Mouse (Mus musculus) frontal cortex, postnatal 25 days (tissue): ENCODE results near the gene Oscp1.

Source experiments
- DNase-seq, 2 experiments: peaks; one replicate each; pipeline ENCODE4 v3.0.0; 2022; ENCODE audit warnings: low spot score in 2 of 2

Oscp1 gene

GRCm38 (mm10) chr4:126058134-126058996 lies at the start of gene Oscp1:
TSS of gene Oscp1 (plus strand) at chr4:126058565.
- DNase-seq, result peak; percentile 78 to 86

GRCm38 (mm10) chr4:126017676-126018332 lies 40.6 kb upstream of the Oscp1 start:
- DNase-seq, result no peak

GRCm38 (mm10) chr4:126018966-126019538 lies 39.3 kb upstream of the Oscp1 start:
- DNase-seq, result no peak

- no peak for DNase-seq
Measured at GRCm38 (mm10) chr4:126024303-126024900, 34.0 kb upstream of the Oscp1 start, which contains the start of gene Csf3r. TSS of gene Csf3r (plus strand) at chr4:126024550.

GRCm38 (mm10) chr4:126025801-126026200 lies 32.6 kb upstream of the Oscp1 start:
- DNase-seq, result no peak

- DNase-seq, result no peak
Measured at GRCm38 (mm10) chr4:126027980-126028379, 30.4 kb upstream of the Oscp1 start.

GRCm38 (mm10) chr4:126029042-126029441 lies 29.3 kb upstream of the Oscp1 start:
- no peak for DNase-seq

- DNase-seq, result no peak
Measured at GRCm38 (mm10) chr4:126030705-126031104, 27.7 kb upstream of the Oscp1 start.

GRCm38 (mm10) chr4:126035413-126035812 lies 23.0 kb upstream of the Oscp1 start:
- no peak for DNase-seq

- DNase-seq, result peak; percentile 59 to 67
Measured at GRCm38 (mm10) chr4:126046851-126047585, 11.3 kb upstream of the Oscp1 start, which contains the start of gene Mrps15. TSS of gene Mrps15 (plus strand) at chr4:126046925.

GRCm38 (mm10) chr4:126051617-126052016 lies 6.7 kb upstream of the Oscp1 start:
- peak; percentile 20 to 32 for DNase-seq

GRCm38 (mm10) chr4:126057207-126058133 lies 895 bp upstream of the Oscp1 start:
- no peak for DNase-seq

- DNase-seq, result peak; percentile 23 to 39
Measured at GRCm38 (mm10) chr4:126058997-126059362, 615 bp downstream of the Oscp1 start.

- no peak for DNase-seq
Measured at GRCm38 (mm10) chr4:126062856-126063255, 4.5 kb downstream of the Oscp1 start.

GRCm38 (mm10) chr4:126065241-126065640 lies 6.9 kb downstream of the Oscp1 start:
- DNase-seq, result no peak

- DNase-seq, result no peak
Measured at GRCm38 (mm10) chr4:126067401-126068077, 9.2 kb downstream of the Oscp1 start.

- DNase-seq, result no peak
Measured at GRCm38 (mm10) chr4:126068842-126069241, 10.5 kb downstream of the Oscp1 start.

GRCm38 (mm10) chr4:126077833-126078232 lies 19.5 kb downstream of the Oscp1 start:
- no peak for DNase-seq

GRCm38 (mm10) chr4:126079266-126079665 lies 20.9 kb downstream of the Oscp1 start:
- DNase-seq, result no peak

- DNase-seq, result no peak
Measured at GRCm38 (mm10) chr4:126081601-126082000, 23.2 kb downstream of the Oscp1 start.
